Mouse (Mus musculus): ENCODE data around the gene Maob. TPM values are rescaled to one million over a fixed set of nuclear protein-coding genes. Genes with fewer than 3 reads are reported as not detected.

Maob gene
- total RNA-seq (2022) = 10 to 100 TPM; 14.6 to 18.8 (median 16.7) TPM

- DNase-seq (ENCODE audit: low spot score in 2 of 2) = peak in 1 of 2 experiments; percentile 2
These were observed at the start of gene Maob for GRCm38 (mm10) chrX:16817261-16817769. Gene Maob (minus strand): TSS chrX:16817366.

- DNase-seq (ENCODE audit: low spot score in 2 of 2) = no peak
These were observed 43.1 kb upstream of the Maob start for GRCm38 (mm10) chrX:16860244-16860643.

- no peak for DNase-seq (ENCODE audit: low spot score in 2 of 2)
These were observed 28.9 kb upstream of the Maob start for GRCm38 (mm10) chrX:16846034-16846433.

- DNase-seq (ENCODE audit: low spot score in 2 of 2) = no peak
These were observed 24.3 kb upstream of the Maob start for GRCm38 (mm10) chrX:16841443-16841842.

- no peak for DNase-seq (ENCODE audit: low spot score in 2 of 2)
These were observed 20.1 kb upstream of the Maob start for GRCm38 (mm10) chrX:16837293-16837692.

GRCm38 (mm10) chrX:16836488-16837082, 19.4 kb upstream of the Maob start:
- no peak for DNase-seq (ENCODE audit: low spot score in 2 of 2)

GRCm38 (mm10) chrX:16826028-16826427, 8.9 kb upstream of the Maob start:
- no peak for DNase-seq (ENCODE audit: low spot score in 2 of 2)

- DNase-seq (ENCODE audit: low spot score in 2 of 2) = no peak
These were observed 1.2 kb downstream of the Maob start for GRCm38 (mm10) chrX:16815965-16816364.

- DNase-seq (ENCODE audit: low spot score in 2 of 2) = no peak
These were observed 5.1 kb downstream of the Maob start for GRCm38 (mm10) chrX:16812080-16812479.

- DNase-seq (ENCODE audit: low spot score in 2 of 2) = no peak
These were observed 49.7 kb downstream of the Maob start for GRCm38 (mm10) chrX:16767453-16767852.

GRCm38 (mm10) chrX:16766156-16766555, 51.0 kb downstream of the Maob start:
- DNase-seq (ENCODE audit: low spot score in 2 of 2) = peak in 1 of 2 experiments; percentile 15

- no peak for DNase-seq (ENCODE audit: low spot score in 2 of 2)
These were observed 55.7 kb downstream of the Maob start for GRCm38 (mm10) chrX:16761430-16761829.

- no peak for DNase-seq (ENCODE audit: low spot score in 2 of 2)
These were observed 62.4 kb downstream of the Maob start for GRCm38 (mm10) chrX:16754761-16755160.

- no peak for DNase-seq (ENCODE audit: low spot score in 2 of 2)
These were observed 68.2 kb downstream of the Maob start for GRCm38 (mm10) chrX:16748932-16749331.

- DNase-seq (ENCODE audit: low spot score in 2 of 2) = no peak
These were observed 103.1 kb downstream of the Maob start for GRCm38 (mm10) chrX:16714033-16714432.

GRCm38 (mm10) chrX:16706094-16706493, 111.1 kb downstream of the Maob start:
- no peak for DNase-seq (ENCODE audit: low spot score in 2 of 2)

Other genes starting within 250 kb of the Maob start
- gene Maoa, start 197.7 kb downstream of the Maob start, total RNA-seq (2022) = 10 to 100 TPM; 16.8 to 20.2 (median 18.9) TPM
- gene Ndp, start 94.4 kb upstream of the Maob start, total RNA-seq (2022) = 10 to 100 TPM in 1 of 4 experiments, 1 to 10 TPM in 3; 7.1 to 11.5 (median 9.5) TPM